Mouse (Mus musculus) kidney, postnatal 10 days (tissue): ENCODE results near the gene 1700007K13Rik.
"Not testable (repeated sequence)": the region's sequence is repeated elsewhere in the genome, so short reads cannot be mapped to it uniquely, and the experiment has no call there.

Experiments
- DNase-seq: peaks from one replicate; pipeline ENCODE4 v3.0.0; 2021; ENCODE audit warnings: mixed read lengths

The 1700007K13Rik gene

DNA sequence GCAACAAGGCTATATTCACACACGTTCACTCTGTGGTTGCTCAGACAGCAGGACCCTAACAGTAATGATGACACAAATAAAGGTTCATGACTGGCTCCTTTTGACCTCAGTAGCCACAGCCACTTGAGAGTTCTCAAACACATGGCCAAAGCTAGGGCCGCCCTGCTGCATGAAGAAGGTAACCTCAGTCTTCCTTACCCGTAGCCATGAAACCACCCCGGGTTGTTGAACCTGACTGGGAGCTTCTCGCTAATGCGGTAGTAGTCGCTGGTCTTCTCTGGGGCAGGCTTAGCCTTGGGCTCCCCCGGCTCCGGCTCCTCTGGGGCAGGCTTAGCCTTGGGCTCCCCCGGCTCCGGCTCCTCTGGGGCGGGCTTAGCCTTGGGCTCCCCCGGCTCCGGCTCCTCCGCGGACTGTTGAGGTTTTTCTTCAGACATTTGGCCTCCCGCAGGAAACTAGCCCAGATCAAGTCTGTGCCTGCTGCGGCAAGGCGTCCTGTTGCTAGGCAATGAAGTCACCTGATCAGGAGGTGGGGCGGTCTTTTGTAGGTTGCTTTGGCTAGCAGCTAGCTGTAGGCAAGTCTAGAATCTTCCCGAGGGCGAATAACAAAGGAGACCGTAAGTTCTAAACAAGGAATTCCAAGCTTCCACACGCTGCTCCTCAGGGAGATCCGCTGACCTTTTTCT lies at the start of gene 1700007K13Rik:
1700007K13Rik (minus strand) TSS at position 497 of the 683 bp plus-strand sequence.
- peak; percentile 82 for DNase-seq

DNA sequence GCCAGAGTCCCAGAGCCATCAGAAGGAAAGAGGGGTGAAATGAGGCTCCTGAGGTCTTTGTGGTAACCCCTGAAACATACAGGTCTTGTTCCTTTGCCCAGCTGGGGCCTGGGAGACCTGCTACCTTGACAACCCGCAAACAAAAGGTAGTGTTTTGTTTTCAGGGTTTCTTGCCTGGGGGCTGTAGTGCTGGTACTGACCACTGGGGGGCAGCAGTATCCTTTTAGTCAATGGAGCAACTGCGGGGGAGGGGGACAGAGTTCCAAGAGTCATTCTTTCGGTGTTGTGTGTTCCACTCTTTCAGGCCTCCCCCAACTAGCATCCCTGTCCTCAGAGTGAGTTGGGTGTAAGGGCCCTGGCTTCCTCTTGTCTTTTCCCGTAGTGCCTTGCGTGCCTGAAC lies 48.4 kb upstream of the 1700007K13Rik start:
- DNase-seq: peak; percentile 93

DNA sequence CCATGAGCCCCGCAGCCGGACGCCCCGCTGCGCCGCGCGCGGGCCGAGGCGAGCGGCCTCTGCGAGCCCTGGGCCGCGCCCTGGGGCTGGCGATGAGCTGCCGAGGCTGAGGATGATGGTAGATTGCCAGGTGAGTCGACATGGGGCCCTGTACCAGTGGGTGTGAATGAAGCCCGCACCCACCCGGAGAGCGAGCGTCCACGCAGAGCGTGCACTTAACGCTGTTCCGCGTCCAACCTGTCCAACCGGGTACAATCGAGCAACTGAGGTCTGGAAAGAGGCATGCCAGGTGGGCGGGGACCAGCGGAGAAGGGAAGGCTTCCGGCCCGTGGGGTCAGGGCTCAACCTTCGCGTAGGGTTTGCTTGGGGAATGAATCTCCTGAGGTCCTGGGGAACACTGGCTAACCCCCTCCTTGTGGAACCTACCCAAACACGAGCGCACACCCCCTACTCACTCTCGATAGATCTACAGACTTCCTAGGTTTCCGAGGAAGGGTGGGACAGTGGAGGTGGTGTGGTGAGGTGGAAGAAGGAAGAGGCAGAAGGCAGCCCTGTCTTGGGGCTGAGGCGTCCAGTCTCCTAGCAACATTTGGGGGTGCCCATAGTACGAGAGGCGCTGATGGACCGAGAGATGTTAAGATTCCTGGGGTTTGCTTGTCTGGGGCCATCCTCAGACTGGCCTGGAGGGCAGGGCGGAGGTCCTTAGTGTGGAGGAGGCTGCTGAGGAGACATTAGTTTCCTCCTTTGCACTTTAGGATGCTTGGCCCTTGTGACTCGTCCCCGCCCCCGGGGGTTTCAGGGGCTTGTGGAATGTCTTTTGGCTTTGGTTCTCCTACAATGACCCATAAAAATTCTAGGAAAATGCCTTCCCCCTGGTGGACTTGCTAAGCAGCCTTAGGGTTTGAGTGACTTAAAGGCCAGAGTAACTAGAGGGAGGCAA lies 47.6 kb upstream of the 1700007K13Rik start:
- DNase-seq: peak; percentile 56

DNA sequence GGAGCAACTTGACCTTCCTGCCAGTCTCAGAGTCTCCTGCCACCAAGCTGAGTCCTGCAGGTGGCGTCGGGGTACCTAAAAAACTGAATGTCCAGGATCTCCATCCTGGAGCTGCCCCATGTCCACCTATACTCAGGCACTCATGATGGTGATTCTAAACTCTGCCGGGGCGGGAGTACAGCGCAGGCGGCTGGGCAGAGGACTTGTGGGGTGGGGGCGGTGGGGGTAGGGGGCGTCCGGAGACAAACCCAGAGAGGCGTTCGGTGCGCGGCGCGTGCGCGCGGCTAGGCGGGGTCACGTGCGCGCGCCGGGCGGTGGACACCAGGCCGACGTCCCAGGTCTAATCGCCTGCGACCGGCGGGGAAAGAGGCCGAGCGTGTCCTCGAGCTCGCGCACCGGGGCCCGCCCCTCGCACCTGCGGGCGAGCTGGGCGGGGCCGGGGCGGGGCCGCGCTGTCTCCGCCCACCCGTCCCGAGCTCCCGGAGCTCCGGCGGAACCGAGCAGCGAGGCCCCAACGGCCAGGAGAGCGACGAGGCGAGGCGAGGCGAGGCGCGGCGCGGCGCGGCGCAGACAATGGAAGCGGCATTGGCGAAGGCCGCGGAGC lies 46.8 kb upstream of the 1700007K13Rik start, which contains the start of gene Ralgds:
Ralgds (plus strand) TSS at position 328 of the 604 bp plus-strand sequence.
- DNase-seq: peak; percentile 82

DNA sequence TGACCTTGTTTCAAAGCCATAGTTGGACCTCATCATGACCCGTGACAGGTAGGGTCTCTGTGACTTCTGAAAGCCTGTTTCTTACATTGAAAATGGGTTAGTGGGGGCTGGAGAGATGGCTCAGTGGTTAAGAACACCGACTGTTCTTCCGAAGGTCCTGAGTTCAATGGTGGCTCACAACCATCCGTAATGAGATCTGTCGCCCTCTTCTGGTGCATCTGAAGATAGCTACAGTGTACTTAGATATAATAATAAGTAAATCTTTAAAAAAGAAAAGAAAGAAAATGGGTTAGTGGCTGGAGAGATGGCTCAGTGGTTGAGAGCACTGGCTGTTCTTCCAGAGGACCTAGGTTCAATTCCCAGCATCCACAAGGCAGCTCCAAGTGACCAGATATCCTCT lies 45.5 kb upstream of the 1700007K13Rik start:
- peak; percentile 10 for DNase-seq

DNA sequence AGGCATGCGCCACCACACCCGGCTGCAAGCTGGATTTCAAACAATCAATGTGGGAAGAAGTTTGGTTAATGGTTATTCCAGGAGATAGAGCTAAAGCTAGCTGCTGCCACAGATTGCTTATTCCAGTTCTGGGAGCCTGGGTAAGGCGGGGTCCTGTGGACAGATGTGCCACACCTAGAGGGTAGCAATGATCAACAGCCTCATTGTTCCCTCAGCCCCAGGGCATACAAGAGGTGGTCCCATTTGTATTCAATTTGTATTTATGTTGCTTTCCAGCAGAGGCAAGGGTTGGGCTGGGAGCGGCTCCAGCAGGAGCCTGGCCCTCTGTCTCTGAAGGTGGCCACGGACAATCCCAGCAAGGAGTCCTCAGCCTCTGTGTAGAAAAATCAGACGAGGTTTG lies 40.2 kb upstream of the 1700007K13Rik start:
- DNase-seq: no peak

DNA sequence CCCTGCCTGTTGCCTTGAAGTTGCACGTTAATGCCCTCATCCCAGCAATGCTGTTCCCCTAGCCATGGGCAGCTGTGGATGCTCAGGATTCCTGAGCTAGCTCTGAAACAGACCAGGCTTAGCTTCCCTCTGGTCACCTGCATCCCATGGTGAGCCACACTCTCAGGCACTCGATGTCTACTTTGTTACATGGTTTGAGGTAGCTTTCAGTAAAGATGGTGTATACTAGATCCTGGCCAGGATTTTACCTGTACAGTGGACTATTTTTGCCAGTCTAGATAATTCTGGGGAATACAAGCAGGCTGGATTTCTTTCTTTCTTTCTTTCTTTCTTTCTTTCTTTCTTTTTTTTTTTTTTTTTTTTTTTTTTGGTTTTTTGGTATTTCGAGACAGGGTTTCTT lies 39.7 kb upstream of the 1700007K13Rik start, which contains the start of gene Gm10134:
Gm10134 (plus strand) TSS at position 301 of the 400 bp plus-strand sequence.
- peak; percentile 3 for DNase-seq

DNA sequence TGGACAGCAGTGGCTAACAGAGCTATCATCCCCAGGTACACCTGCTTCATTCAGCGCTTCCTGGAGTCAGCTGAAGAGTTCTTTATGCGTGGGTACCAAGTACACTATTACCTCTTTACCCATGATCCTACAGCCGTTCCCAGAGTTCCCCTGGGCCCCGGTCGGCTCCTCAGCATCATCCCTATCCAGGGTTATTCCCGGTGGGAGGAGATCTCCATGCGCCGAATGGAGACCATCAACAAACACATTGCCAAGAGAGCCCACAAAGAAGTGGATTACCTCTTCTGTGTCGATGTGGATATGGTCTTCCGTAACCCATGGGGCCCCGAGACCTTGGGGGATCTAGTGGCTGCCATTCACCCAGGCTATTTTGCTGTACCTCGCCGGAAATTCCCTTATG lies 38.5 kb upstream of the 1700007K13Rik start:
- peak; percentile 4 for DNase-seq

DNA sequence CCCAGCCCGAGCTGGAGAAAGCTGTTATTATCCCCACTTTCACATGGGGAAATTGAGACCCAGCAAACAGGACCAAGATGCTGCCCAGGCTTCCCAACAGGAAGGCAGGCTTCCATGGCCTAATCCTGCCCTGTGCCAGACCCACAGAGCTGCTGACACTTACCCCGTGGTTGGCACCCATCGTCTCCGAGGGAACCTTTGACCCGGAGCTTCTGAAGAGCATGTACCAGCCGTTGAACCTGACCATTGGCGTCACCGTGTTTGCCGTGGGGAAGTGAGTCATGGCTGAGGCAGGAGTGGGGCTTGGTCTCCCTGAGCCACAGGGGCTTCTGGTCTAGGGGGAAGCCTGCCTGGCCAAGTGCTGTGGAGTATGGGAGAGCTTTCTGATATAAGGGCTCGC lies 36.9 kb upstream of the 1700007K13Rik start:
- DNase-seq: peak; percentile 5

DNA sequence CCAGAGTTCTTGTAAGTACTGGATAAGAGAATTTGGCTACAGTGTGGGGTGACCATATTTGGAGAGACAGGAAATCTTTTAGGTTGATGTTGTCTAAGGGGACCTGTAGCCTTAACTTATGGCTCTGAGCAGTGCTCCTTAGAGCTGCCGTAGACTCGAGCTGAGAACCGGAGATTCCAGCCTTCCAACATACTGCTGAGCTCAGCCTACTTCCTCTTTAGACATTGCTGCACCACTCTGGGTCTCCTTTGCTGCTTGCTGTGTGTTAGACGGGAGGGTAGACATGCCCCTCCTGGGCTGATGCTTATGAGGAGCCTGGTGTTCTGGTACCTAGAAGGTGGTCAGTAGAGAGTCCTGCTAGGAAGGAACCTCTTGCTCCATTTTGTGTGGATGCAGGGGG lies 32.3 kb upstream of the 1700007K13Rik start:
- no peak for DNase-seq

DNA sequence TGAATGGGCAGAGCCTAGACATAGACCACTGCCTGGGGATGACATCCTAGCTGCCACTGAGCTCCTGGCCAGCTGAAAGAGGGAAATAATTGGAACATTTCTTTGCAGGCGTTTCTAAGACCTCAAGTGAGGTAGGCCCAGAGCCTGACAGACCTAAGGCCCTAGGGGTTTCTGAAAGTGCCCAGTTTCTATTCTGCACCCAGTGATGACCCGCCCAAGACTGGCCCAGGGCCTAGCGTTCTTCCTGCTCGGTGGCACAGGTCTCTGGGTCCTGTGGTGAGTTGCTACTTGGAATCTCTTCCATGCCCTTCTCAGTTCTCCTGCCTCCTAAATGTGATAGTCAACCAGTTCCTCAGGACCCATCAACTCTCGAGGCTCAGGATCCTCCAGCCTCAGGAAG lies 31.4 kb upstream of the 1700007K13Rik start:
- no peak for DNase-seq

DNA sequence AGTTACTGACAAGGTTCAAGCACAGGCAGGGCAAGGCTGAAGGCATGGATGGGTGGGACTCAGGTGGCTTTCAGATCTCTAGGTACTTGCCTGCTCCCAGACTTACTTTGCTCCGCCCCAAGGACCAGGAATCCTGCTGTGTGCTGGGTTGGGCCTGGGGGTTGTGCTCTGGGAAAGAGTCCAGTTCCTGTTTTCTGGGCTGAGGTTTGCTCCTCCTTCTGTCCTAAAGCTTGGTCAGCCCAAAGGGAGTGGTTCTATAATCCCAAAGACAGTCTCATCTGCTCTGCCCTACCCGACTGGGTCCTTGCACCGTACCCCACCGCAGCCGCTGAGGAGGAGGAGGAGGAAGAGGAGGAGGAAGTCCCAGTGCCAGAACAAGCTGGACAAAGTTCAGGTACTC lies 30.5 kb upstream of the 1700007K13Rik start, which contains the start of gene Gbgt1:
Gbgt1 (plus strand) TSS at position 221 of the 400 bp plus-strand sequence.
- peak; percentile 53 for DNase-seq

DNA sequence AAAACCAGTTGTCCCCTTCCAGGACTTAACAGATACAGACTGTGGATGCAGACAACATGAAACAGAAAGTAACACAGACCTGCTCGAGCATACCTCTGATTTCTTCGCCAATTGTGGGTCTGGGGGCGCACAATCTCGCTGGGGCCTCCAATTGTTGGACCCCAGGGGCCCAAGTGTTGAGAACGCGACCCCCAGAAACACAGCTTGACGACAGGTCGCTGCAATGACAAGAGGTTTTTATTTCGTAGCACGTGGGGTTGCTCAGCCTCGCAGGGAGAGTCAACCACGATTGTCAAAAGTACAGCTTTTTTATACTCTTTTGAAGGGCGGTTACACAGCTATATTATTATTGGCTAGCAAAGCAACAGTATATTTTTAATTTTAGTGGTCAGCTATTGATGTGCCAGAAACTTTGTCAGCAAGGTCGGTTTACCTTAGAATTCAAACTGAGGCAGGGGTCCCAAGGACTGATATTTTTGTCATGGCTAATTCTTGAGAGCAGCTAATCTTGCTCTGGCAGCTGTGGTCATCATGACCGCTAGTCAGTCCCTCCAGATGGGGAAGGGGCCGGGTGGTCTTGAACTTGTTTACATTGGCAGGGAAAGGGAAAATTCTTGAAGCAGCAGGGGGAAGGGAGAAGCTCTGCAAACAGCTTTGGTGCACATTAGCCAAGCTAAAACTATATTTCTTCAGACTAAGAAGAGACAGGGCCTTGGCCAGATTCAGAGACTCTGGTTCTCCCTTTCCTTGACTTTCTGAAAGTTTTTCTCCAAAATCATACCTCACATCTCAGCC lies 29.9 kb upstream of the 1700007K13Rik start:
- DNase-seq: peak; percentile 45

DNA sequence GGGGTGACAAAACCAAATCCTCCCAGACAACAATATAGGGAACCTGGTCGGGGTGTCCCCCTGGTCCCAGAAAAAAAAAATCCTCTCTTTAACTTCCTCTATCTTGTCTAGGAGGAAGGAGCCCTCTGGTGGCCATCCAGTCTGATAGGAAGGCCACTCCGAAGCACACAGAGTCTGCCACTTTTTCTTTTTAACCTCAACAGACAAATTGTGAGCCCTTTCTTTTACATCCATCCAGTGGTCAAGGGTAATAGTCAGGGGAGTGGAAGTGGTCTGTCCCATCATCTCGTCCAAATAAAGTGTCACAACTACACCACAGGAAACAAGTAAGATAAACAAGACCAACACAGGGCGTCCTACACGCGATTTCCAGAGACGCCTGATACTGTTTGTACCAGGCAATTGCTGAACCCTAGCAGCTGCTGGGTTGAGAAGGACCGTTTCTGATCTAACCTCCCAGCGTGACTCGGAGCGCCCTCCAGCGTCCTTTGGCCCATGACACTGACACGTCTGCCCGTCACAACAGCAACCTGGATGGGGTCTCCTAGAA lies 29.1 kb upstream of the 1700007K13Rik start:
- peak; percentile 71 for DNase-seq

DNA sequence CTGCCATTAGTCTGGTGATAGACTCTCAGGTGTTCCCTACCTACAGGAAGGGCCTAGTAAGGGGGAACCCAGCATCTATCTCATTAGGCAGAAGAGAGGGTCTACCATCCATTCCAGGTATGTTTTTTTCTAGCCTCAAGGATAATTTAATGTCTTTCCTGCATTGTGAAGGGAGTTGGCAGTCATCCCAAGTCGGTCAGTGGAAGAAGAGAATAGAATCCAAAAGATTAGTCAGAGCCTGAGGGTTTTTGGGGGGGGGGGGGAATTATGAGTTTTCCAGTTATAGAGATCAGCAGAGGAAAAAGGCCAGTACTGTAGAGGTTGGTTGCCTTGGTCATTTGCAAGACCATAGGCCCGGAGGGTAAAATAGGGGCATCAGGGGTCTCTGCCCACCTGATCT lies 28.4 kb upstream of the 1700007K13Rik start:
- DNase-seq: no peak

DNA sequence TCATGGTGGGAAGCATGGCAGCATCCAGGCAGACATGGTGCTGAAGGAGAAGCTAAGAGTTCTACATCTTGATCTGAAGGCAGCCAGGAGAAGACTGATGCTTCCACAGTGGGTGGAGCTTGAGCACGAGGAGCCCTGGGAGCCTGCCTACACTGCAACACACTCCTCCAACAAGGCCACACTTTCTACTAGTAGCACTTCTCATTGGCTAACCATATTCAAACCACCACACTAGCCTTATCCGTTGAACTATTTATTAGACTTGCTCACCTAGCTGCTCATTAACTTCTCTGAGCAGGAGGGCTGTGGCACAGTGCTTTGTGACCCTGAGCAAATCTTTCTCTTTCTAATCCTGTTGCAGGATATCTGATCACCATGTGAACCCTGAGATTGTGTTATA lies 17.7 kb upstream of the 1700007K13Rik start:
- no peak for DNase-seq

DNA sequence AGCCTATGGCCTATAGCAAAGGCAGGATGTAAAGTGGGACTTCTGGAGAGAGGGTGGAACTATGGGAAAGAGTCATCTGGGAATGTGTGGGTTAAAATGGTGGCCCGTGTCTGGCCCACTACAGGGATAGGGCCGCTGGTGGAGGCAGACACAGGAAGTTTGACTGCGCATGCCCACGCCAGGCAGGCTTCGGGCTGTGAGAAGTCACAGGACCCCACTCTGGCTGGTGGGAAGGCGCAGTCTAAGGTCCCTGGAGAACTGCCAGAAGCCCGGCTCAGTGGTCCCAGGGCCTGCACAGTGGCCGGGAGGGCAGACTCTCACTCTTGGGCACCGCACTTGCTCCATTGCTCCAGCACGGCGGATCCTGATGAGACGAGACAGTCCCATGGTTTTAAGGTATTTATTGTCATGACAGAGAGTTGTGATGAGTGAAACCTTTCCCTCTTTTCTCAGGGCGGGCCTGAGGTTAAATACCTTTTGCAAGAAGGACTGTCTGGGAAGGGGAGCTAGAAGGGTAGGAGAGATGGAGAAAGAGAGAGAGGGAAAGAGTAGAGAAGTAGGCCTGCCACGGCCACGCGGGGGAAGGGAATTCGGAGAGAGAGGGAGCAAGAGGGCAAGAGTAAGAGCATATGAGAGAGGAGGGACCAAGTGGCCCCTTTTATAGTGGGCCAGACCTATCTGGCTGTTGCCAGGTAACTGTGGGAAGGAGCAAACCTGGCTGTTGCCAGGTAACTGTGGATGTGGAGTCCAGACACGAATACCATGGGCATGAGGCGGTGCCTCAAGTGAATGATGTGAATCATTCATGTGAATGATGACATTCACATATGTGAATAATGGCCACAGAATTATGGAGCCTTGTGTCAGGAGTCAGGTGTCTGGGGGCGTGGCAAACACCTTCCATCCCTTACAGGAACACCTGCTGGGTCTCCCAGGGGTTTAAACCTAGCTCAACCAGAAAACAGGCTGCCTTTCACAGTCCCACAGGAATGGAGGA lies 13.4 kb upstream of the 1700007K13Rik start:
- no peak for DNase-seq

DNA sequence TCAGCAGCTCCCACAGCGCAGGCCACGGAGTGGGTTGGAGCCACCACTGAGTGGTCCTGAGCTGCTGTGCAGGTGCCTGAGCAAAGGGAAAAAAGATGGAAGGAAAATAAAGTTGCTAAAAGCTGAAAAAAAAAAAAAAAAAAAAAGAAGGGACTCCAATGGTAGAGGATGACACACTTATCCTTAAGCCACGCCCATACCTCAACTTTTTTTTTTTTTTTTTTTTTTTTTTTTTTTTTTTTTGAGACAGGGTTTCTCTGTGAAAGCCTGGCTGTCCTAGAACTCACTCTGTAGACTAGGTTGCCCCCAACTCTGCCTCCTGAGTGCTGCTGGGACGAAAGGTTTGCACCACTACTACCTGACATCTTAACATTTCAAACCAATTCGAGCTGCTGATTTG lies 11.9 kb upstream of the 1700007K13Rik start:
- not testable (repeated sequence) for DNase-seq

DNA sequence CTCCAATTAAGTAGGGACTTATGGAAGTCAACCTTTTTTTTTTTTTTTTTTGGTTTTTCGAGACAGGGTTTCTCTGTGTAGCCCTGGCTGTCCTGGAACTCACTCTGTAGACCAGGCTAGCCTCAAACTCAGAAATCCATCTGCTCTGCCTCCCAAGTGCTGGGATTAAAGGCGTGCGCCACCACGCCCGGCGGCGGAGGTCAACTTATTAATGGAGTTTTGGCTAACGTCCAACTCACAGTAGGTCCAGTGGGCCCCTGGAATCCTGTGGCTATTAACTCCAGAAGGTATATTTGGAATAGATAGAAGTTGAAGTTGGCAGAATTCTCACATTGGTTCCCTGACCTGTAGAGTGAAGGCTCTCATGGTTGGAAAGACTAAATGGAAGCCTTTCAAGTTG lies 5.9 kb upstream of the 1700007K13Rik start:
- DNase-seq: not testable (repeated sequence)

DNA sequence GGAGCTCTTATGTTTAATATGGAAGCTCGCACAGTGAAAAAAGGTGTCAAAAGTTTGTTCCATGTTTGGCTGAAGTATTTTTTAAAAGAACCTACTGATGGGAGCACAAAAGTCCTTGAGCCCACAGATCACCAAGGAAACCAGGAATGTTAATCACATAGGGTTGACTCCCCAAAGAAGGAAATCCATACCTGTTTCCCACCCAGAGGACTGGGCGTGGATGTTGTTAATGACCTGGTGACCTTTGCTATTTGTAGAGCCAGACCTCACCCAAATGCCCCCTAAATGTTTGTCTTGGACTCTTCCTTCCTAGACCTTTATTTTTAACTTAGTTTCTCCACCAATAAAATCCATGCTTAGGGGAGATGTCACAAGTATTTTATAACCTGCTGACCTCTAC lies 4.5 kb upstream of the 1700007K13Rik start:
- DNase-seq: no peak

DNA sequence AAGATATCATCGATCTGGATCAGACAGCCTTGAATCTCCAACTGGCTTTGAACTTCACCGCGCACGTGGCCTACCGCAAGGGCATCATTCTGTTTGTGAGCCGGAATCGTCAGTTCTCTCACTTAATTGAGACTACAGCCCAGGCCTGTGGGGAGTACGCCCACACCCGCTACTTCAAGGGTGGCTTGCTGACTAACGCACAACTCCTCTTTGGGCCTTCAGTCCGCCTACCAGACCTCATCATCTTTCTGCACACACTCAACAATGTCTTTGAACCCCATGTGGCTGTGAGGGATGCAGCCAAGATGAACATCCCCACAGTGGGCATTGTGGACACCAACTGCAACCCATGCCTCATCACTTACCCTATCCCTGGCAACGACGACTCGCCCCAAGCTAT lies 3.3 kb upstream of the 1700007K13Rik start:
- DNase-seq: no peak
